Mouse (Mus musculus) hematopoietic stem cell, adult 5-6 weeks (primary cell): ENCODE results near the gene 1110032F04Rik. TPM values are rescaled to one million over a fixed set of nuclear protein-coding genes. Genes with fewer than 3 reads are reported as not detected.

Experiments used
- ATAC-seq, 2 experiments: fragments of 125-278 bp in 1 of 2; replicated peaks in 1 of 2; 2 replicates each; pipeline ENCODE4 v1.8.0; 2016 to 2017; ENCODE audit warnings: inconsistent platforms in 2 of 2, mild to moderate bottlenecking in 2 of 2, moderate number of reproducible peaks in 2 of 2, low read depth in 1 of 2, moderate TSS enrichment in 1 of 2; ENCODE audit not compliant: low FRiP score in 2 of 2, poor library complexity in 2 of 2, severe bottlenecking in 2 of 2, insufficient read depth in 1 of 2, low TSS enrichment in 1 of 2
- total RNA-seq: library from RNA; stranded (forward); fragments of 172-1452, 232-1000 nt; gene quantifications from 2 replicates; pipeline ENCODE4 v1.2.3, GENCODE M21; 2017

1110032F04Rik gene
- total RNA-seq, 1 experiment from 2014 or later, result 0.05 TPM

- ATAC-seq, result no peak
Measured at GRCm38 (mm10) chr3:68897154-68897553, 27.8 kb downstream of the 1110032F04Rik start.

- peak in 1 of 2 experiments; percentile 87; a peak in 2 of 4 replicates for ATAC-seq
Measured at GRCm38 (mm10) chr3:68902636-68903035, 33.2 kb downstream of the 1110032F04Rik start.

GRCm38 (mm10) chr3:68904902-68905778 lies 35.8 kb downstream of the 1110032F04Rik start:
- peak; percentile 74 to 89; a peak in 3 of 4 replicates for ATAC-seq

- ATAC-seq, result no peak
Measured at GRCm38 (mm10) chr3:68907509-68907908, 38.1 kb downstream of the 1110032F04Rik start.

Other genes starting within 250 kb of the 1110032F04Rik start
- gene Il12a, start 178.9 kb upstream of the 1110032F04Rik start, total RNA-seq, result 109 and 152 TPM in 2 replicates
- gene Ift80, start 135.0 kb downstream of the 1110032F04Rik start, total RNA-seq, result 33.7 and 36.8 TPM in 2 replicates
- gene Smc4, start 135.2 kb downstream of the 1110032F04Rik start, total RNA-seq, result 470 and 545 TPM in 2 replicates
- gene Trim59, start 175.2 kb downstream of the 1110032F04Rik start, total RNA-seq, result 27.8 and 34.1 TPM in 2 replicates